Mouse (Mus musculus): ENCODE results near the gene Nhlrc4. TPM values are rescaled to one million over a fixed set of nuclear protein-coding genes. Genes with fewer than 3 reads are reported as not detected.

The Nhlrc4 gene
- total and polyA plus RNA-seq, 3 experiments = not detected

Other genes starting within 250 kb of the Nhlrc4 start
Only the 30 nearest of the 32 such genes appear.
- 10 to 100 TPM; 10.3 to 14.6 TPM for gene Rpusd1, start 217.3 kb downstream of the Nhlrc4 start, total RNA-seq (2021)
- gene Rpusd1, start 217.3 kb downstream of the Nhlrc4 start, polyA plus RNA-seq (2012; rRNA removed) = 87.7 and 100 TPM in 2 replicates
- not detected for gene Mslnl, start 208.9 kb downstream of the Nhlrc4 start, total RNA-seq (2021)
- 0.18 and 0.26 TPM in 2 replicates for gene Mslnl, start 208.9 kb downstream of the Nhlrc4 start, polyA plus RNA-seq (2012; rRNA removed)
- gene Msln, start 190.6 kb downstream of the Nhlrc4 start, total RNA-seq (2021) = 10 to 100 TPM in 1 of 2 experiments, 1 to 10 TPM in 1; 6.0 to 10.3 TPM
- gene Msln, start 190.6 kb downstream of the Nhlrc4 start, polyA plus RNA-seq (2012; rRNA removed) = 4.1 and 5.2 TPM in 2 replicates
- gene Narfl, start 171.2 kb downstream of the Nhlrc4 start, total RNA-seq (2021) = 10 to 100 TPM; 31.0 to 31.2 TPM
- gene Narfl, start 171.2 kb downstream of the Nhlrc4 start, polyA plus RNA-seq (2012; rRNA removed) = 18.9 and 22.1 TPM in 2 replicates
- 10 to 100 TPM; 16.6 to 33.7 TPM for gene Haghl, start 159.3 kb downstream of the Nhlrc4 start, total RNA-seq (2021)
- gene Haghl, start 159.3 kb downstream of the Nhlrc4 start, polyA plus RNA-seq (2012; rRNA removed) = 67.2 and 70.8 TPM in 2 replicates
- gene Ccdc78, start 158.4 kb downstream of the Nhlrc4 start, total RNA-seq (2021) = not detected
- 0.11 TPM in 2 replicates for gene Ccdc78, start 158.4 kb downstream of the Nhlrc4 start, polyA plus RNA-seq (2012; rRNA removed)
- 10 to 100 TPM; 52.0 to 81.1 TPM for gene Fam173a, start 152.1 kb downstream of the Nhlrc4 start, total RNA-seq (2021)
- 125 and 146 TPM in 2 replicates for gene Fam173a, start 152.1 kb downstream of the Nhlrc4 start, polyA plus RNA-seq (2012; rRNA removed)
- gene AC134908.4, start 149.3 kb downstream of the Nhlrc4 start, total RNA-seq (2021) = 1 to 10 TPM in 1 of 2 experiments, not detected in 1; 1.2 TPM
- 0.96 TPM in 1 of 2 replicates, not detected in the other for gene AC134908.4, start 149.3 kb downstream of the Nhlrc4 start, polyA plus RNA-seq (2012; rRNA removed)
- gene Metrn, start 147.8 kb downstream of the Nhlrc4 start, total RNA-seq (2021) = 10 to 100 TPM; 16.8 to 33.1 TPM
- gene Metrn, start 147.8 kb downstream of the Nhlrc4 start, polyA plus RNA-seq (2012; rRNA removed) = 121 and 176 TPM in 2 replicates
- 10 to 100 TPM; 26.6 to 54.4 TPM for gene Fbxl16, start 135.9 kb downstream of the Nhlrc4 start, total RNA-seq (2021)
- gene Fbxl16, start 135.9 kb downstream of the Nhlrc4 start, polyA plus RNA-seq (2012; rRNA removed) = 60.7 and 90.6 TPM in 2 replicates
- gene Wdr24, start 121.3 kb downstream of the Nhlrc4 start, total RNA-seq (2021) = 10 to 100 TPM; 19.1 to 20.8 TPM
- gene Wdr24, start 121.3 kb downstream of the Nhlrc4 start, polyA plus RNA-seq (2012; rRNA removed) = 29.5 and 38.3 TPM in 2 replicates
- gene Jmjd8, start 116.1 kb downstream of the Nhlrc4 start, total RNA-seq (2021) = 100 to 1,000 TPM in 1 of 2 experiments, 10 to 100 TPM in 1; 99.4 to 111 TPM
- 99.1 and 121 TPM in 2 replicates for gene Jmjd8, start 116.1 kb downstream of the Nhlrc4 start, polyA plus RNA-seq (2012; rRNA removed)
- gene Stub1, start 111.6 kb downstream of the Nhlrc4 start, total RNA-seq (2021) = 100 to 1,000 TPM; 149 to 184 TPM
- 224 and 236 TPM in 2 replicates for gene Stub1, start 111.6 kb downstream of the Nhlrc4 start, polyA plus RNA-seq (2012; rRNA removed)
- 10 to 100 TPM in 1 of 2 experiments, 1 to 10 TPM in 1; 9.8 to 47.1 TPM for gene Rhbdl1, start 107.7 kb downstream of the Nhlrc4 start, total RNA-seq (2021)
- gene Rhbdl1, start 107.7 kb downstream of the Nhlrc4 start, polyA plus RNA-seq (2012; rRNA removed) = 88.1 and 142 TPM in 2 replicates
- gene Gm20683, start 103.2 kb downstream of the Nhlrc4 start, total RNA-seq (2021) = 10 to 100 TPM; 14.0 to 16.3 TPM
- 192 and 239 TPM in 2 replicates for gene Gm20683, start 103.2 kb downstream of the Nhlrc4 start, polyA plus RNA-seq (2012; rRNA removed)
- gene Rhot2, start 100.1 kb downstream of the Nhlrc4 start, total RNA-seq (2021) = 100 to 1,000 TPM; 107 to 127 TPM
- 180 and 193 TPM in 2 replicates for gene Rhot2, start 100.1 kb downstream of the Nhlrc4 start, polyA plus RNA-seq (2012; rRNA removed)
- 10 to 100 TPM; 13.9 to 15.1 TPM for gene Wdr90, start 83.5 kb downstream of the Nhlrc4 start, total RNA-seq (2021)
- 75.1 and 83.0 TPM in 2 replicates for gene Wdr90, start 83.5 kb downstream of the Nhlrc4 start, polyA plus RNA-seq (2012; rRNA removed)
- 100 to 1,000 TPM; 302 to 466 TPM for gene Mcrip2, start 76.2 kb downstream of the Nhlrc4 start, total RNA-seq (2021)
- 1,490 and 1,757 TPM in 2 replicates for gene Mcrip2, start 76.2 kb downstream of the Nhlrc4 start, polyA plus RNA-seq (2012; rRNA removed)
- gene Mettl26, start 69.9 kb downstream of the Nhlrc4 start, total RNA-seq (2021) = 100 to 1,000 TPM in 1 of 2 experiments, 10 to 100 TPM in 1; 90.9 to 141 TPM
- gene Mettl26, start 69.9 kb downstream of the Nhlrc4 start, polyA plus RNA-seq (2012; rRNA removed) = 350 and 376 TPM in 2 replicates
- 1 to 10 TPM in 1 of 2 experiments, under 1 TPM in 1; 0.52 to 2.1 TPM for gene Wfikkn1, start 64.1 kb downstream of the Nhlrc4 start, total RNA-seq (2021)
- gene Wfikkn1, start 64.1 kb downstream of the Nhlrc4 start, polyA plus RNA-seq (2012; rRNA removed) = 2.1 and 2.5 TPM in 2 replicates
- gene Rab40c, start 25.2 kb downstream of the Nhlrc4 start, total RNA-seq (2021) = 10 to 100 TPM; 21.1 to 27.3 TPM
- 52.1 and 68.8 TPM in 2 replicates for gene Rab40c, start 25.2 kb downstream of the Nhlrc4 start, polyA plus RNA-seq (2012; rRNA removed)
- gene Pigq, start within 50 bp of the Nhlrc4 start, total RNA-seq (2021) = 100 to 1,000 TPM; 105 to 121 TPM
- gene Pigq, start within 50 bp of the Nhlrc4 start, polyA plus RNA-seq (2012; rRNA removed) = 160 and 187 TPM in 2 replicates
- not detected for gene A930017K11Rik, start 7.6 kb upstream of the Nhlrc4 start, total RNA-seq (2021)
- gene A930017K11Rik, start 7.6 kb upstream of the Nhlrc4 start, polyA plus RNA-seq (2012; rRNA removed) = 0.13 TPM in 1 of 2 replicates, not detected in the other
- 10 to 100 TPM; 16.3 to 18.1 TPM for gene Capn15, start 40.8 kb upstream of the Nhlrc4 start, total RNA-seq (2021)
- gene Capn15, start 40.8 kb upstream of the Nhlrc4 start, polyA plus RNA-seq (2012; rRNA removed) = 49.0 and 51.5 TPM in 2 replicates
- 10 to 100 TPM; 21.8 to 22.5 TPM for gene Rab11fip3, start 124.6 kb upstream of the Nhlrc4 start, total RNA-seq (2021)
- gene Rab11fip3, start 124.6 kb upstream of the Nhlrc4 start, polyA plus RNA-seq (2012; rRNA removed) = 23.8 and 30.7 TPM in 2 replicates
- 10 to 100 TPM; 24.2 to 25.2 TPM for gene Decr2, start 145.4 kb upstream of the Nhlrc4 start, total RNA-seq (2021)
- gene Decr2, start 145.4 kb upstream of the Nhlrc4 start, polyA plus RNA-seq (2012; rRNA removed) = 8.5 and 10.2 TPM in 2 replicates
- 1 to 10 TPM; 2.5 to 5.1 TPM for gene Nme4, start 150.6 kb upstream of the Nhlrc4 start, total RNA-seq (2021)
- 19.4 and 23.9 TPM in 2 replicates for gene Nme4, start 150.6 kb upstream of the Nhlrc4 start, polyA plus RNA-seq (2012; rRNA removed)
- gene Tmem8, start 168.3 kb upstream of the Nhlrc4 start, total RNA-seq (2021) = 1 to 10 TPM; 7.8 to 8.4 TPM
- 25.4 and 26.9 TPM in 2 replicates for gene Tmem8, start 168.3 kb upstream of the Nhlrc4 start, polyA plus RNA-seq (2012; rRNA removed)
- gene Mrpl28, start 178.5 kb upstream of the Nhlrc4 start, total RNA-seq (2021) = 10 to 100 TPM; 77.7 to 87.8 TPM
- gene Mrpl28, start 178.5 kb upstream of the Nhlrc4 start, polyA plus RNA-seq (2012; rRNA removed) = 78.6 and 81.4 TPM in 2 replicates
- gene Axin1, start 193.7 kb upstream of the Nhlrc4 start, total RNA-seq (2021) = 10 to 100 TPM; 38.5 to 39.3 TPM
- gene Axin1, start 193.7 kb upstream of the Nhlrc4 start, polyA plus RNA-seq (2012; rRNA removed) = 15.1 and 17.6 TPM in 2 replicates

Measured in adrenal gland, adult 2 months (tissue).